Mouse (Mus musculus) cerebellum, postnatal 4 days (tissue): ENCODE measurements around the gene Gm8011.
"Not testable (repeated sequence)": the region's sequence is repeated elsewhere in the genome, so short reads cannot be mapped to it uniquely, and the experiment has no call there.

ENCODE experiments used
- DNase-seq, 2 experiments: peaks; one replicate each; pipeline ENCODE4 v3.0.0; 2022; ENCODE audit warnings: low spot score in 2 of 2, mixed read lengths in 1 of 2

Gm8011 gene

DNA sequence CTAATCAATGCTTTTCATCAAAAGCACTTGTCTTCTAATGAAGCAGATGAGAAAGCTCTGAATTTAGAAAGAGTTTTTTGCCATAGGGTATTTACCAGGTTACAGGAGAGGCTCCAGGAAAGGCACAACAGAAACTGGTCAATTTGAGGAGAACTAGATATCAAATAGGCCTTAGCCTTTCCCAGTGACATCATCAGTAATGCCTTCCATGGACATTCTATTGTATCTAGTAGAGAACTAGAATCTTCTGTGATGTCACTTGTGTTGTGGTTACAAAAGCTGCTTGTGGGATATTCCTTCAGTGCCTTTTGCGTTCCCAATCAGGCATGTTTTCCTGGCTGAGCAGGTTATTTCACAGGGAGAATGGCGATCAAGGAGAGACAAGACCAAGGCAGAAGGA, at the start of gene Gm8011:
Gm8011 (plus strand) TSS at position 301 of the 400 bp plus-strand sequence.
- DNase-seq = not testable (repeated sequence)

DNA sequence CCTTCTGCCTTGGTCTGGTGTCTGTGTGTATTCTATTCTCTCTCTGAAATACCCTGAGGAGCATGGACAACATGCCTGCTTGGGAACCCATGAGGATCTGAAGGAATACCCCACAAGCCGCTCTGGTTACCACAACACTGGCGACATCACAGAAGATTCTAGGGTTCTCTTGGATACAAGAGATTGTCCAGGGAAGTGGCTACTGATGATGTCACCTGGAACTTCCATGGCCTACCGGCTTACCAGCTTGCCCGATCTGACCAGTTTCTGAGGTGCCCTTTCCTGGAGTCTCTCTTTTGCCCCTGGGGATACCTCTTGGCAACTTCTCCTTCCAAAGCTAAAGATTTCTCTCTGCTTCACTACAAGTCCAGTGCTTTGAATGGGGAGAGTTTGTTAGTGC, 24.1 kb upstream of the Gm8011 start, which contains the start of gene Gm8005:
Gm8005 (minus strand) TSS at position 101 of the 400 bp plus-strand sequence.
- not testable (repeated sequence) for DNase-seq

DNA sequence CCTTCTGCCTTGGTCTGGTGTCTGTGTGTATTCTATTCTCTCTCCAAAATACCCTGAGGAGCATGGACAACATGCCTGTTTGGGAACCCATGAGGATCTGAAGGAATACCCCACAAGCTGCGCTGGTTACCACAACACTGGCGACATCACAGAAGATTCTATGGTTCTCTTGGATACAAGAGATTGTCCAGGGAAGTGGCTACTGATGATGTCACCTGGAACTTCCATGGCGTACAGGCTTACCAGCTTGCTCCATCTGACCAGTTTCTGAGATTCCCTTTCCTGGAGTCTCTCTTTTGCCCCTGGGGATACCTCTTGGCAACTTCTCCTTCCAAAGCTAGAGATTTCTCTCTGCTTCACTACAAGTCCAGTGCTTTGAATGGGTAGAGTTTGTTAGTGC, 38.6 kb downstream of the Gm8011 start, which contains the start of gene Gm8020:
Gm8020 (minus strand) TSS at position 101 of the 400 bp plus-strand sequence.
- not testable (repeated sequence) for DNase-seq
